Mouse (Mus musculus) G1E (cell line): ENCODE data around the gene Trim10.

Experiments
- CTCF ChIP-seq: IDR thresholded peaks from 2 replicates; pipeline ENCODE4 v1.5.1; 2012; ENCODE audit warnings: low read depth, low read length, inconsistent platforms, mixed read lengths
- GATA1 ChIP-seq: IDR thresholded peaks from 2 replicates; pipeline ENCODE4 v1.6.1; 2012; ENCODE audit warnings: borderline replicate concordance, low read length, inconsistent platforms, mixed read lengths
- POLR2AphosphoS5 ChIP-seq: IDR thresholded peaks from 2 replicates; pipeline ENCODE4 v1.6.1; 2012; ENCODE audit warnings: low read depth, low read length, inconsistent platforms; ENCODE audit not compliant: insufficient replicate concordance
- TAL1 ChIP-seq: conservative IDR thresholded peaks from 2 replicates; pipeline ENCODE4 v1.6.1; 2012; ENCODE audit warnings: low read depth, low read length, inconsistent platforms, mixed read lengths

DNA sequence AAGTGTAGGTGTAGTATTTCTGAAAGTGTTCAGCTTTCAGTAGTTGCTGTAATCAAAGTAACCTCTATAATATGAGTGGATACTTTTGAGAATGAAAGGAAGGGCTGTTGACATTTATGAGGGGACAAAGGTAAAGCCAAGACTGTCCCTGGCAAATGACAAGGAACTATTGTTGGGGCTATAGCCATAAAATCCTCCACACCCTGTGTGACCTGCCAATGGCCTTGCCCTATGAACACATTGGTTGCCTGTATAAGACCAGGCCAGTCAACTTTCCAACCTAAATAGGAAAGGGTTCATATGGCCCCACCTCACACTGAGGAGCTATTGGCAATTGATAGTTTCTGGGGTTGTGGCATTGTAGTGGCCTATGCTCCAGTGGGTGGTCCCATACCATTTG is 27.7 kb downstream of the Trim10 start:
- no peak for TF ChIP-seq POLR2AphosphoS5
- no peak for TF ChIP-seq CTCF
- TF ChIP-seq GATA1 = no peak
- no peak for TF ChIP-seq TAL1
